ENCODE assay signal across 8 mouse cellular contexts in genomic region chr6:135150311-135150710, GRCm38 (mm10). TPM values are rescaled to one million over a fixed set of nuclear protein-coding genes. Genes with fewer than 3 reads are reported as not detected.
DNase-seq lines count a peak whose midpoint lies in the region; ATAC-seq lines count a peak whose summit lies in the region.

No protein-coding gene starts in this region.

- H3K36me3 ChIP-seq in liver, embryonic 12.5 days = peaks cover 97% of the 10 kb centered on the region

- no peak overlapping the region for H3K27ac ChIP-seq in liver, embryonic 12.5 days

- peak; percentile 55 for DNase-seq in CD4-positive, CD25-positive, alpha-beta regulatory T cell, adult 2 months (ENCODE audit: low read depth, low spot score)
- DNase-seq in left cerebral cortex, postnatal 4 days = peak; percentile 31
- no peak for DNase-seq in left cerebral cortex, adult 9 months (ENCODE audit: low spot score in 2 of 2)
- peak; percentile 61 for DNase-seq in embryo, embryonic 11 days
- DNase-seq in spleen, adult 12 weeks (ENCODE audit: low spot score) = no peak
- no peak for DNase-seq in c-Kit-positive CD71-positive TER-119-positive erythroid progenitor cells, embryonic 14.5 days (ENCODE audit: low spot score)

- H3K9ac ChIP-seq in liver, embryonic 12.5 days = no peak overlapping the region

- H3K4me2 ChIP-seq in liver, embryonic 12.5 days = no peak overlapping the region

- ATAC-seq in CD4-positive, CD25-positive, alpha-beta regulatory T cell, adult 4 months = no peak
- peak; percentile 48 for ATAC-seq in liver, embryonic 12.5 days

- WGBS in liver, embryonic 12.5 days (ENCODE audit: insufficient replicate concordance) = 26% methylated on average over 5 of the region's 5 CpGs

- H3K4me1 ChIP-seq in liver, embryonic 12.5 days = no peaks in the 10 kb centered on the region

- H3K27me3 ChIP-seq in liver, embryonic 12.5 days (replicated peaks) = no peaks in the 10 kb centered on the region

- intact Hi-C loops in left cerebral cortex, postnatal 4 days (cut with DNase I) = loop anchor here (10.0 kb wide), 2 partner anchors 84 to 224 kb away; no protein-coding TSS in a partner anchor

- H3K9me3 ChIP-seq in liver, embryonic 12.5 days (replicated peaks) = no peaks in the 10 kb centered on the region

- no peak overlapping the region for H3K4me3 ChIP-seq in liver, embryonic 12.5 days

RNA-seq across cellular contexts. Expression of gene Gprc5d, which starts 32.2 kb away (rescaled TPM):
- not detected for polyA plus RNA-seq in CD4-positive, CD25-positive, alpha-beta regulatory T cell, adult 4 months (2017; shearing (Covaris generic))
- total RNA-seq in left cerebral cortex, postnatal 4 days (2021) = not detected
- 0.10 TPM in 1 of 2 replicates, not detected in the other for polyA plus RNA-seq in liver, embryonic 12.5 days (2016; fragmentation: Nextera tagmentation; extraction: Ambion mirVana)

RNA-seq across cellular contexts. Expression of gene Fam234b, which starts 47.5 kb away (rescaled TPM):
- 10 to 100 TPM; 18.0 to 23.1 TPM for polyA plus RNA-seq in CD4-positive, CD25-positive, alpha-beta regulatory T cell, adult 4 months (2017; shearing (Covaris generic))
- 10 to 100 TPM; 86.1 to 92.1 TPM for total RNA-seq in left cerebral cortex, postnatal 4 days (2021)
- polyA plus RNA-seq in liver, embryonic 12.5 days (2016; fragmentation: Nextera tagmentation; extraction: Ambion mirVana) = 36.3 and 37.5 TPM in 2 replicates

RNA-seq across cellular contexts. Expression of gene Hebp1, which starts 47.5 kb away (rescaled TPM):
- 1 to 10 TPM in 1 of 2 experiments, not detected in 1; 1.0 TPM for polyA plus RNA-seq in CD4-positive, CD25-positive, alpha-beta regulatory T cell, adult 4 months (2017; shearing (Covaris generic))
- 10 to 100 TPM; 14.6 to 19.7 TPM for total RNA-seq in left cerebral cortex, postnatal 4 days (2021)
- 116 and 120 TPM in 2 replicates for polyA plus RNA-seq in liver, embryonic 12.5 days (2016; fragmentation: Nextera tagmentation; extraction: Ambion mirVana)

Comparison
In these comparisons a context has a peak if more than half of its experiments do, and no peak if none do; other contexts are left out.
1. DNase-seq: peak in CD4-positive, CD25-positive, alpha-beta regulatory T cell, adult 2 months (single experiment), left cerebral cortex, postnatal 4 days (single experiment) and embryo, embryonic 11 days (single experiment); none in left cerebral cortex, adult 9 months (0 of 2), spleen, adult 12 weeks (single experiment) and c-Kit-positive CD71-positive TER-119-positive erythroid progenitor cells, embryonic 14.5 days (single experiment).
2. RNA of gene Hebp1, which starts 47.5 kb away (polyA plus RNA-seq): 116 to 120 TPM in liver, embryonic 12.5 days; 1.0 TPM in CD4-positive, CD25-positive, alpha-beta regulatory T cell, adult 4 months; every median in the first group is over 10 times any median in the second.